ENCODE assay signal across 13 mouse cellular contexts in the genomic region with DNA sequence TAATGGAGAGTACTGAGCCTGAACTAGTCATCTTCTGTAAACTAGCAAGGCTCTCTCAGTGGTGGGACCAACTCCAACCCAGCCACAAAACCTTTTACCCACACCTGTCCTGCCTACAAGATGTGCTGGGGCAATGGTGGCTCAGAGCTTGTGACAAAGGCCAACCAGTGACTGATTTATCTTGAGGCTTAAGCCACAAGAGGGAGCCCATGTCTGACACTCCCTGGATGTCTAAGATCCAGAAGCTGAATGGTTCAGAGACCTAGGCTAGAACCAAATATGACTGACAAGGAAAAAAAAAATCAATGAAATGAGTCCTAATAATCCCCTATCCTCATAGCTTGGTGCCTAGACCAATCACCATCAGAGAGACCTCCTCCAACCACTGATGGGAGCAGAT.
A peak's percentile ranks its signal among the peaks of the same experiment; 100 is the strongest.
DNase-seq lines count a peak whose midpoint lies in the region; ATAC-seq and TF ChIP-seq lines count a peak whose summit lies in the region.
"Had no signal": no experiment of that assay in that cellular context is flagged by ENCODE, and none has a peak within 500 bp of the region (broad histone marks: within the 10 kb centered on the region; RNA-seq: fewer than 3 reads in every experiment).

No protein-coding gene starts in this region.

- H3K4me3 ChIP-seq in hindbrain, postnatal 0 days (ENCODE audit: low read length) = no peak overlapping the region
- no peak overlapping the region for H3K4me3 ChIP-seq in hindbrain, embryonic 14.5 days (replicated peaks; ENCODE audit: low read length)
- no peak overlapping the region for H3K4me3 ChIP-seq in lung, adult 2 months (replicated peaks; ENCODE audit: extremely low read depth, low read depth, low read length)
- H3K4me3 ChIP-seq: liver, embryonic 13.5 days had no signal

- peak; percentile 20 for DNase-seq in adrenal gland, postnatal 10 days
- no peak for DNase-seq in adrenal gland, adult 8-10 months
- DNase-seq in hindbrain, postnatal 0 days (ENCODE audit: low spot score) = no peak
- no peak for DNase-seq in hindbrain, embryonic 14.5 days (ENCODE audit: low spot score)
- peak; percentile 16 for DNase-seq in lung, postnatal 10 days
- no peak for DNase-seq in lung, adult 2 months
- no peak for DNase-seq in urinary bladder, postnatal 25 days (ENCODE audit: low spot score)
- DNase-seq: cerebellum, adult 11-12 months; gastrocnemius, postnatal 25 days; layer of hippocampus, postnatal 36 days; liver, embryonic 13.5 days had no signal

- ATAC-seq in hindbrain, postnatal 0 days = no peak
- ATAC-seq in hindbrain, embryonic 14.5 days (ENCODE audit: low FRiP score) = no peak
- peak; percentile 52; the same call in 1 of the 2 replicates for ATAC-seq in common myeloid progenitor, adult 5-6 weeks (replicated peaks; ENCODE audit: low read depth, poor library complexity, severe bottlenecking)
- ATAC-seq: hindbrain, embryonic 16.5 days had no signal

- H3K27me3 ChIP-seq in hindbrain, postnatal 0 days (ENCODE audit: insufficient read depth, low read length) = no peaks in the 10 kb centered on the region
- no peaks in the 10 kb centered on the region for H3K27me3 ChIP-seq in hindbrain, embryonic 14.5 days (ENCODE audit: control insufficient read depth, insufficient read depth, low read length)
- H3K27me3 ChIP-seq: liver, embryonic 13.5 days had no signal

- peak; percentile 14; the same call in 1 of the 2 replicates for TF ChIP-seq CTCF in hindbrain, postnatal 0 days (IDR thresholded peaks at IDR 0.05; ENCODE audit: low read depth)
- TF ChIP-seq CTCF in lung, adult 2 months (IDR thresholded peaks at IDR 0.05; ENCODE audit: insufficient read depth, low read length) = no peak

- TF ChIP-seq POLR2A in lung, adult 2 months (IDR thresholded peaks at IDR 0.05; ENCODE audit: borderline replicate concordance, extremely low read depth, low read depth, low read length) = no peak

- no peaks in the 10 kb centered on the region for H3K4me1 ChIP-seq in hindbrain, postnatal 0 days (ENCODE audit: insufficient read depth, low read length)
- H3K4me1 ChIP-seq in hindbrain, embryonic 14.5 days (replicated peaks; ENCODE audit: control insufficient read depth, insufficient read depth, low read length) = no peaks in the 10 kb centered on the region
- no peaks in the 10 kb centered on the region for H3K4me1 ChIP-seq in lung, adult 2 months (ENCODE audit: control insufficient read depth, insufficient read depth, low read length)
- H3K4me1 ChIP-seq: liver, embryonic 13.5 days had no signal

- no peaks in the 10 kb centered on the region for H3K36me3 ChIP-seq in hindbrain, postnatal 0 days (ENCODE audit: insufficient read depth, low read length)
- H3K36me3 ChIP-seq in hindbrain, embryonic 14.5 days (replicated peaks; ENCODE audit: control insufficient read depth, insufficient read depth) = no peaks in the 10 kb centered on the region
- H3K36me3 ChIP-seq: liver, embryonic 13.5 days had no signal

- H3K9ac ChIP-seq in hindbrain, postnatal 0 days (replicated peaks; ENCODE audit: low read length) = no peak overlapping the region
- H3K9ac ChIP-seq in hindbrain, embryonic 14.5 days = no peak overlapping the region
- H3K9ac ChIP-seq: liver, embryonic 13.5 days had no signal

- no peaks in the 10 kb centered on the region for H3K9me3 ChIP-seq in hindbrain, postnatal 0 days (ENCODE audit: low read length)
- no peaks in the 10 kb centered on the region for H3K9me3 ChIP-seq in hindbrain, embryonic 14.5 days (ENCODE audit: control insufficient read depth, low read length)
- H3K9me3 ChIP-seq: liver, embryonic 13.5 days had no signal

- H3K4me2 ChIP-seq in hindbrain, postnatal 0 days (ENCODE audit: low read depth, low read length) = no peak overlapping the region
- no peak overlapping the region for H3K4me2 ChIP-seq in hindbrain, embryonic 14.5 days (replicated peaks)
- H3K4me2 ChIP-seq: liver, embryonic 13.5 days had no signal

- H3K27ac ChIP-seq in hindbrain, postnatal 0 days = no peak overlapping the region
- H3K27ac ChIP-seq in hindbrain, embryonic 14.5 days = no peak overlapping the region
- H3K27ac ChIP-seq: liver, embryonic 13.5 days had no signal

Comparison
In these comparisons a context has a peak if more than half of its experiments do, and no peak if none do; other contexts are left out.
1. DNase-seq: peak in adrenal gland, postnatal 10 days (single experiment) and lung, postnatal 10 days (single experiment); none in adrenal gland, adult 8-10 months (single experiment), hindbrain, postnatal 0 days (single experiment), hindbrain, embryonic 14.5 days (single experiment), lung, adult 2 months (single experiment) and urinary bladder, postnatal 25 days (single experiment).